Mouse (Mus musculus): ENCODE measurements around the gene Sass6. TPM values are rescaled to one million over a fixed set of nuclear protein-coding genes. Genes with fewer than 3 reads are reported as not detected.
"Not testable (repeated sequence)": the region's sequence is repeated elsewhere in the genome, so short reads cannot be mapped to it uniquely, and the experiment has no call there.

Gene Sass6
- 1.3 TPM for polyA plus RNA-seq (2012; fragmentation: generic; extraction: Trizol)

DNA sequence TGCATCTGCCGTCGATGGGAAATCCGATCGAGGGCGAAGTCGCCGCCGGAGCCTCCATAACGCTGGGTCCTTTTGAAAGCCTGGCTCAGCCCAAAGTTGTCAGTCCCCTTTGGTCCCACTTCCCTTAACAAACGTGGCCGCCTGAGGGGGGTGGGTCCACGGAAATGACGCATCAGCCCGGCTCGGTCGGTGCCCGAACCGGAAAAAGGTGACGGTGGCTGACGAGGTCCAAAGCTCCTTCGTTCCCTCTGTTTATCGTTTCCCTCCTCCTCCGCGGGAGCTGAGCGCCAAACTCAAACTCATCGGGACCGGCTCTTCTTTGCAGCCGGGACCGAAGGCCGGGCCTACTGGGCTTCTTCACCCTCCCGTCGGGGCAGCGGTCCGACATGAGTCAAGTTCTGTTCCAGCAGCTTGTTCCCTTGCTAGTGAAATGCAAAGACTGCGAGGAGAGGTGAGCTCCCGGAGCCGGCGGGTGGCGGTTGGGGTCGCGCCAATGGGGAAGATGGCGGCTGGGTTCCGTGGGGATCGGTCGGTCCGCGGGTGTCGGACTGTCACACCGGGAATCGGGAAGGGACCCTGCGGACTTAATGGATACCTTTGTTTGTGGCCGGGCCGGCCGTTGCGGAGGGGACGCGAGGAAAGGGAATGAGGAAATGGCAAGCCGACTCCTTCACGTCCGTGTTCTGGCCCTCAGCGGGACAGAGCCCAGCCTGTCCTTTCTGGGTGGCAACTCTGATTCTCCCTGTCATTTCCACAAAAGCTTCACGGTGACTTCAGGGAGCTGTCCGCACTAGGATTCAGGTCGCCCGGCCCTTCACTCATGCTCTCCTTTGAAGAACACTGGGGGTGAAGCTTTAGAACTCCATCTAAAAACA lies at the start of gene Sass6:
TSS of gene Sass6 (plus strand) at position 255 of the 875 bp plus-strand sequence.
- H3K27me3 ChIP-seq (ENCODE audit: control insufficient read depth, insufficient read depth, insufficient read length), result no peaks in the 10 kb centered on the region
- TF ChIP-seq POLR2A (IDR thresholded peaks at IDR 0.05; ENCODE audit: insufficient read length, low read depth), result peak; percentile 42
- TF ChIP-seq MYOG (IDR thresholded peaks at IDR 0.05; ENCODE audit: control insufficient read depth in 1 of 3, insufficient read depth in 1 of 3, insufficient read length in 2 of 3, low read depth in 2 of 3), result no peak
- TF ChIP-seq TCF3 (IDR thresholded peaks at IDR 0.05; ENCODE audit: insufficient read length, low read depth), result no peak
- no peak for TF ChIP-seq MYOD1 (IDR thresholded peaks at IDR 0.05; ENCODE audit: control insufficient read depth in 1 of 3, insufficient read length in 2 of 3, low read depth in 2 of 3)
- TF ChIP-seq SRF (IDR thresholded peaks at IDR 0.05; ENCODE audit: control insufficient read depth, insufficient read length, low read depth), result no peak
- TF ChIP-seq E2F4 (IDR thresholded peaks at IDR 0.05; ENCODE audit: insufficient read depth), result peak; percentile 97
- TF ChIP-seq POLR2AphosphoS2 (IDR thresholded peaks at IDR 0.05; ENCODE audit: insufficient read length, low read depth), result peak; percentile 58
- no peak for TF ChIP-seq REST (IDR thresholded peaks at IDR 0.05; ENCODE audit: insufficient read depth, insufficient read length)
- no peak for TF ChIP-seq USF1 (IDR thresholded peaks at IDR 0.05; ENCODE audit: low read depth)
- no peak for TF ChIP-seq CEBPB (IDR thresholded peaks at IDR 0.05; ENCODE audit: insufficient read depth, poor library complexity, severe bottlenecking)
- peaks cover 38% of the 10 kb centered on the region for H3K79me2 ChIP-seq (ENCODE audit: control insufficient read depth, insufficient read depth)
- H3K4me2 ChIP-seq (ENCODE audit: low read depth), result peak within 1 kb of the TSS; percentile 93
- peak within 1 kb of the TSS; percentile 98 for H3K4me3 ChIP-seq
- peak within 1 kb of the TSS; percentile 16 for H3ac ChIP-seq (ENCODE audit: control insufficient read depth, insufficient read length)
- H3K36me3 ChIP-seq (ENCODE audit: control insufficient read depth, insufficient read depth), result peaks cover 16% of the 10 kb centered on the region

DNA sequence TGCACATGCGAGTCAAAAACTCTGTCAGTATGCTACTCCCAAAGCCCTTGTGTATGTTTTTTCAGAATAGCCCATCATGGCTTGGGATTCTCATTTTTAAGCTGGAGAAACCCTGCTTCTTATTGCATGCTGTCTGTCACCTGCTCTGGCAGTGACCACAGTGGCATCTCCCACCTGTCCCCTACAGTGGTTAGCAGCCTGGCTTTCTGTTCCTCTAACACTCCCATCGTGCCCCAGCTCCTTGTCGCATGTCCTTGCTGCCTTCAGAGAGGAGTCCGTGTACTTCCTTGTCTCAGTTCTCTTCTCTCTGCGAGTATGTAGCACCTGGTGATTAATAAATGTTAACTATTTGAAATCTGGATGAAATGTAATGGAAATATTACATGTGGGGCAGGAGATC lies 47.4 kb upstream of the Sass6 start:
- no peak overlapping the region for H3K4me3 ChIP-seq
- H3K36me3 ChIP-seq (ENCODE audit: control insufficient read depth, insufficient read depth), result no peaks in the 10 kb centered on the region
- no peaks in the 10 kb centered on the region for H3K27me3 ChIP-seq (ENCODE audit: control insufficient read depth, insufficient read depth, insufficient read length)
- H3ac ChIP-seq (ENCODE audit: control insufficient read depth, insufficient read length), result no peak overlapping the region
- H3K79me2 ChIP-seq (ENCODE audit: control insufficient read depth, insufficient read depth), result no peaks in the 10 kb centered on the region
- no peak overlapping the region for H3K4me2 ChIP-seq (ENCODE audit: low read depth)
- TF ChIP-seq MYOD1 (IDR thresholded peaks at IDR 0.05; ENCODE audit: control insufficient read depth in 1 of 3, insufficient read length in 2 of 3, low read depth in 2 of 3), result peak in 2 of 3 experiments; percentile 62 to 67
- TF ChIP-seq E2F4 (IDR thresholded peaks at IDR 0.05; ENCODE audit: insufficient read depth), result no peak
- TF ChIP-seq REST (IDR thresholded peaks at IDR 0.05; ENCODE audit: insufficient read depth, insufficient read length), result no peak
- TF ChIP-seq SRF (IDR thresholded peaks at IDR 0.05; ENCODE audit: control insufficient read depth, insufficient read length, low read depth), result no peak
- TF ChIP-seq POLR2AphosphoS2 (IDR thresholded peaks at IDR 0.05; ENCODE audit: insufficient read length, low read depth), result no peak
- no peak for TF ChIP-seq TCF3 (IDR thresholded peaks at IDR 0.05; ENCODE audit: insufficient read length, low read depth)
- TF ChIP-seq MYOG (IDR thresholded peaks at IDR 0.05; ENCODE audit: control insufficient read depth in 1 of 3, insufficient read depth in 1 of 3, insufficient read length in 2 of 3, low read depth in 2 of 3), result peak in 2 of 3 experiments; percentile 61 to 82
- TF ChIP-seq USF1 (IDR thresholded peaks at IDR 0.05; ENCODE audit: low read depth), result no peak
- TF ChIP-seq MAX (IDR thresholded peaks at IDR 0.05; ENCODE audit: low read depth), result no peak
- TF ChIP-seq CEBPB (IDR thresholded peaks at IDR 0.05; ENCODE audit: insufficient read depth, poor library complexity, severe bottlenecking), result no peak
- TF ChIP-seq TCF12 (IDR thresholded peaks at IDR 0.05; ENCODE audit: insufficient read depth, poor library complexity, severe bottlenecking), result no peak
- no peak for TF ChIP-seq POLR2A (IDR thresholded peaks at IDR 0.05; ENCODE audit: insufficient read length, low read depth)

DNA sequence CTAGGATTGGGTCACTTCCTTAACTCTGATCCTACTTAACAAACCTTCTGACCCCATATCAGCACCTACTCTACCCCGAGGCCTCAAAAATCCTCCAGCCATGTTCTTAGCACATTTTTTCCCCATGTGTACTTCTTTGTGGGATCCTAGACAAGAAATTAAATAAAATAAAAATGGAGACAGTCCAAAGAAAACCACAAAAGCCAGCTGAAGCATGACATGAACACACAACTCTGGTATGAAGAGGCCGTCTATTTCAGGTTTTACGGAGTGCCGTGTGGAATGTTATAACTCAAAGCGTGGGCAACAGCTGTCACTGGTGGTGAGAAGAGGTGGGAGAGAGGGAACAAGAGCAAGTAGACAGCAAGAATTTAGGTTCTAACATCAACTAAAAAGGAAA lies 43.4 kb upstream of the Sass6 start:
- Histone ChIP-seq H3K79me2 (ENCODE audit: control insufficient read depth, insufficient read depth) (no peaks in the 10 kb centered on the region), H3K4me2 (ENCODE audit: low read depth) (no peak overlapping the region), H3K27me3 (ENCODE audit: control insufficient read depth, insufficient read depth, insufficient read length) (no peaks in the 10 kb centered on the region), H3ac (ENCODE audit: control insufficient read depth, insufficient read length) (no peak overlapping the region), H3K4me3 (no peak overlapping the region), H3K36me3 (ENCODE audit: control insufficient read depth, insufficient read depth) (no peaks in the 10 kb centered on the region)
- TF ChIP-seq REST (IDR thresholded peaks at IDR 0.05; ENCODE audit: insufficient read depth, insufficient read length), result no peak
- TF ChIP-seq E2F4 (IDR thresholded peaks at IDR 0.05; ENCODE audit: insufficient read depth), result no peak
- TF ChIP-seq MYOD1 (IDR thresholded peaks at IDR 0.05; ENCODE audit: control insufficient read depth in 1 of 3, insufficient read length in 2 of 3, low read depth in 2 of 3), result peak; percentile 57 to 87 (median 86)
- TF ChIP-seq SRF (IDR thresholded peaks at IDR 0.05; ENCODE audit: control insufficient read depth, insufficient read length, low read depth), result no peak
- TF ChIP-seq USF1 (IDR thresholded peaks at IDR 0.05; ENCODE audit: low read depth), result no peak
- TF ChIP-seq CEBPB (IDR thresholded peaks at IDR 0.05; ENCODE audit: insufficient read depth, poor library complexity, severe bottlenecking), result no peak
- TF ChIP-seq TCF12 (IDR thresholded peaks at IDR 0.05; ENCODE audit: insufficient read depth, poor library complexity, severe bottlenecking), result peak; percentile 48
- no peak for TF ChIP-seq TCF3 (IDR thresholded peaks at IDR 0.05; ENCODE audit: insufficient read length, low read depth)
- no peak for TF ChIP-seq MAX (IDR thresholded peaks at IDR 0.05; ENCODE audit: low read depth)
- TF ChIP-seq POLR2A (IDR thresholded peaks at IDR 0.05; ENCODE audit: insufficient read length, low read depth), result no peak
- TF ChIP-seq MYOG (IDR thresholded peaks at IDR 0.05; ENCODE audit: control insufficient read depth in 1 of 3, insufficient read depth in 1 of 3, insufficient read length in 2 of 3, low read depth in 2 of 3), result peak in 2 of 3 experiments; percentile 76
- TF ChIP-seq POLR2AphosphoS2 (IDR thresholded peaks at IDR 0.05; ENCODE audit: insufficient read length, low read depth), result no peak

GRCm38 (mm10) chr3:116561315-116561714 lies 33.5 kb upstream of the Sass6 start:
- not testable (repeated sequence) for H3K36me3 ChIP-seq (ENCODE audit: control insufficient read depth, insufficient read depth); H3K27me3 ChIP-seq (ENCODE audit: control insufficient read depth, insufficient read depth, insufficient read length); H3K4me3 ChIP-seq

More at GRCm38 (mm10) chr3:116561315-116561714, 33.5 kb upstream of the Sass6 start:
- H3ac ChIP-seq (ENCODE audit: control insufficient read depth, insufficient read length); H3K79me2 ChIP-seq (ENCODE audit: control insufficient read depth, insufficient read depth); H3K4me2 ChIP-seq (ENCODE audit: low read depth): not testable (repeated sequence)
